Mouse (Mus musculus): Measurements from ENCODE around the gene Pdgfc.

- TF ChIP-seq CTCF (conservative IDR thresholded peaks at IDR 0.05; ENCODE audit: insufficient read depth, insufficient read length, low read depth, low read length): no peak
- TF ChIP-seq POLR2A (IDR thresholded peaks at IDR 0.05; ENCODE audit: low read depth, low read length): no peak
Observed at GRCm38 (mm10) chr3:81150228-81150627, 114.0 kb downstream of the Pdgfc start.
